Mouse (Mus musculus): ENCODE measurements around the gene Med21.

- TF ChIP-seq CTCF (IDR thresholded peaks at IDR 0.05; ENCODE audit: low read depth) (no peak), EP300 (IDR thresholded peaks at IDR 0.05; ENCODE audit: low read depth) (no peak)
Observed at GRCm38 (mm10) chr6:146603651-146604050, 38.7 kb upstream of the Med21 start.

Data from liver, embryonic 14.5 days (tissue).